Mouse (Mus musculus) midbrain, embryonic 11.5 days (tissue): ENCODE measurements around the gene Nox3. TPM values are rescaled to one million over a fixed set of nuclear protein-coding genes. Genes with fewer than 3 reads are reported as not detected.

Experiments
- ATAC-seq: fragments of 200-750 bp; cut with Nextera tagmentation; 2 replicates; pipeline ENCODE4 v1.8.0; 2017; ENCODE audit warnings: moderate TSS enrichment, moderate library complexity; ENCODE audit not compliant: low FRiP score
- DNase-seq: peaks from one replicate; pipeline ENCODE4 v3.0.0; 2015; ENCODE audit warnings: low spot score; ENCODE audit errors: missing footprints
- H3K27ac ChIP-seq: fragments of 300-500 bp; sonication (generic); 2 replicates; pipeline ENCODE4 v1.5.1; 2014; ENCODE audit warnings: low read depth, low read length
- H3K27me3 ChIP-seq: fragments of 300-500 bp; sonication (generic); 2 replicates; pipeline ENCODE4 v1.6.1; 2014; ENCODE audit warnings: mild to moderate bottlenecking, low read length, moderate library complexity, mixed read lengths; ENCODE audit not compliant: control insufficient read depth, insufficient read depth
- H3K36me3 ChIP-seq: fragments of 300-500 bp; sonication (generic); 2 replicates; pipeline ENCODE4 v1.6.1; 2014; ENCODE audit warnings: mild to moderate bottlenecking, low read length, moderate library complexity, mixed read lengths; ENCODE audit not compliant: control insufficient read depth, insufficient read depth
- H3K4me1 ChIP-seq: fragments of 300-500 bp; sonication (generic); 2 replicates; pipeline ENCODE4 v1.6.1; 2014; ENCODE audit warnings: low read length; ENCODE audit not compliant: control insufficient read depth, insufficient read depth
- H3K4me2 ChIP-seq: fragments of 300-500 bp; sonication (generic); 2 replicates; pipeline ENCODE4 v1.6.1; 2014; ENCODE audit warnings: mild to moderate bottlenecking, moderate library complexity
- H3K4me3 ChIP-seq: fragments of 300-500 bp; sonication (generic); 2 replicates; pipeline ENCODE4 v1.5.1; 2014; ENCODE audit warnings: low read depth, low read length
- H3K9ac ChIP-seq: fragments of 300-500 bp; sonication (generic); 2 replicates; pipeline ENCODE4 v1.6.1; 2014; ENCODE audit warnings: low read length
- H3K9me3 ChIP-seq: fragments of 300-500 bp; sonication (generic); 2 replicates; pipeline ENCODE4 v1.6.1; 2016; ENCODE audit warnings: low read length; ENCODE audit not compliant: control insufficient read depth
- WGBS: fragments of 180-500 bp; shearing (Covaris S2); extraction: QIAGEN DNeasy Blood & Tissue Kit; methylation state at CpG from one replicate; pipeline ENCODE4 v1.1.7; 2014; 5-methylcytosine and 5-hydroxymethylcytosine counted together
- polyA plus RNA-seq: library from polyadenylated mRNA; unstranded; fragments of >200 nt; fragmentation: Nextera tagmentation; extraction: Ambion mirVana; gene quantifications from 2 replicates; pipeline ENCODE4 v1.2.1, GENCODE M21; 2014

Gene Nox3
- polyA plus RNA-seq, 1 experiment from 2014 or later = not detected

- DNase-seq = no peak
- ATAC-seq = no peak
- Histone ChIP-seq H3K4me1 (no peaks in the 10 kb centered on the region), H3K9ac (no peak overlapping the region), H3K27ac (no peak overlapping the region), H3K36me3 (no peaks in the 10 kb centered on the region), H3K27me3 (no peaks in the 10 kb centered on the region), H3K4me2 (no peak overlapping the region), H3K4me3 (no peak overlapping the region), H3K9me3 (no peaks in the 10 kb centered on the region)
- WGBS = 67% methylated on average over 1 of the region's 1 CpGs
Measured at GRCm38 (mm10) chr17:3597130-3597529, 98.9 kb downstream of the Nox3 start.

Other genes starting within 250 kb of the Nox3 start
- not detected in 2 replicates for gene Cldn20, start 163.7 kb downstream of the Nox3 start, polyA plus RNA-seq
- gene Tfb1m, start 138.5 kb downstream of the Nox3 start, polyA plus RNA-seq = 20.2 and 22.3 TPM in 2 replicates